In the genomic region with DNA sequence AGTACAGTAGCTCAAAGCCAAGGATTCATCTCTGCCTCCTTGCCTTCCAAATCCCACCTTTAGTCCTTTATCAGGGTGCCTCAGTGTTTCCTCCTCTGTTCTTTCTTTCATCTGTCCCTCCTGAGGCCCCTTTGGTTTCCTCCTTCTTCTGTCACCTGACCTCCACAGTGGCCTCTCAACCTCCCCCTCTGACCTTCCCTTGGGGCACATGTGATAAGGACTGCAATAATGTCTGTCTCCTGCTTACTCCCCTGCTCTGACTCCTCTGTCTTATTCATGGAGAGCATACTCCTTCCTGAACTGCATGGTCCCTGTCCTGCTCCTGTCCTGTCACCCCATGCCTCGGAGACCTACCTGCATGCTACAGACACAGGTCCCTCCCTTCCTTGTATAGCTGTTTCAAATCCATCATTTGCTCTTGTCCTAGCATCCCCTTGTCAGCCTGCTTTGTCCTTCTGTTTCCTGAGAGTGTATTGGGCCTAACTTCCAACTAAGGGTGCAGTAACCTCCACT, we compare ENCODE assay signal across 23 mouse cellular contexts.
DNase-seq lines count a peak whose midpoint lies in the region; ATAC-seq and TF ChIP-seq lines count a peak whose summit lies in the region.
"Had no signal": no experiment of that assay in that cellular context is flagged by ENCODE, and none has a peak within 500 bp of the region (broad histone marks: within the 10 kb centered on the region; RNA-seq: fewer than 3 reads in every experiment).

No protein-coding gene starts in this region.

- TF ChIP-seq CTCF in stomach, postnatal 0 days (IDR thresholded peaks at IDR 0.05; ENCODE audit: low read depth): no peak

- H3K4me1 ChIP-seq in forebrain, embryonic 16.5 days (replicated peaks; ENCODE audit: control insufficient read depth, insufficient read depth, low read length): peaks cover 12% of the 10 kb centered on the region
- 0 out of 2 replicates have a peak, but pooled peaks cover 4% of the 10 kb centered on the region for H3K4me1 ChIP-seq in forebrain, embryonic 12.5 days
- H3K4me1 ChIP-seq in kidney, embryonic 14.5 days (ENCODE audit: control insufficient read depth, insufficient read depth, low read length): no peaks in the 10 kb centered on the region
- H3K4me1 ChIP-seq in megakaryocyte, embryonic 14.5 days: no peaks in the 10 kb centered on the region
- H3K4me1 ChIP-seq in stomach, postnatal 0 days (replicated peaks; ENCODE audit: control insufficient read depth, insufficient read depth): no peaks in the 10 kb centered on the region
- H3K4me1 ChIP-seq: embryonic facial prominence, embryonic 13.5 days; liver, embryonic 15.5 days had no signal

- WGBS in forebrain, embryonic 16.5 days: 70% methylated on average over 1 of the region's 1 CpGs
- WGBS in forebrain, embryonic 12.5 days: 82% methylated on average over 1 of the region's 1 CpGs
- WGBS in kidney, embryonic 14.5 days: 72% methylated on average over 1 of the region's 1 CpGs
- WGBS in stomach, postnatal 0 days: 61% methylated on average over 1 of the region's 1 CpGs

- no peak overlapping the region for H3K27ac ChIP-seq in forebrain, embryonic 16.5 days (ENCODE audit: low read length)
- H3K27ac ChIP-seq in forebrain, embryonic 12.5 days: no peak overlapping the region
- peak overlapping the region; percentile 59; the same call in 1 of the 2 replicates for H3K27ac ChIP-seq in kidney, embryonic 14.5 days (ENCODE audit: low read depth, low read length)
- H3K27ac ChIP-seq in stomach, postnatal 0 days (replicated peaks): peak overlapping the region; percentile 58; the same call in 1 of the 2 replicates
- H3K27ac ChIP-seq: embryonic facial prominence, embryonic 13.5 days; liver, embryonic 15.5 days; neural tube, embryonic 13.5 days had no signal

- no peak overlapping the region for H3K4me3 ChIP-seq in forebrain, embryonic 16.5 days (replicated peaks; ENCODE audit: low read length)
- H3K4me3 ChIP-seq in forebrain, embryonic 12.5 days (replicated peaks): no peak overlapping the region
- H3K4me3 ChIP-seq in kidney, embryonic 14.5 days (ENCODE audit: low read length): no peak overlapping the region
- H3K4me3 ChIP-seq in megakaryocyte, embryonic 14.5 days (replicated peaks): peak overlapping the region; percentile 40
- H3K4me3 ChIP-seq in stomach, postnatal 0 days (ENCODE audit: low read depth, low read length): no peak overlapping the region
- H3K4me3 ChIP-seq: embryonic facial prominence, embryonic 13.5 days; erythroblast, embryonic 14.5 days; liver, embryonic 15.5 days; myocyte; neural tube, embryonic 13.5 days had no signal

- no peak for DNase-seq in kidney, postnatal 14 days
- no peak for DNase-seq in stomach, postnatal 0 days (ENCODE audit: low spot score)
- DNase-seq: adrenal gland, postnatal 14 days; cerebellum, adult 2 months; cerebellum, postnatal 36 days; embryo, embryonic 11 days; heart, postnatal 4 days; layer of hippocampus, adult 9-11 months; retina, postnatal 1 day; right cerebral cortex, postnatal 25 days; spleen, adult 18-20 months; thymus, postnatal 14 days had no signal

- H3K4me2 ChIP-seq in forebrain, embryonic 16.5 days (ENCODE audit: low read length): no peak overlapping the region
- H3K4me2 ChIP-seq in forebrain, embryonic 12.5 days: no peak overlapping the region
- H3K4me2 ChIP-seq in kidney, embryonic 14.5 days (replicated peaks; ENCODE audit: low read depth, low read length): no peak overlapping the region
- H3K4me2 ChIP-seq in stomach, postnatal 0 days (replicated peaks; ENCODE audit: low read depth): no peak overlapping the region
- H3K4me2 ChIP-seq: embryonic facial prominence, embryonic 13.5 days; liver, embryonic 15.5 days; neural tube, embryonic 13.5 days had no signal

- no peaks in the 10 kb centered on the region for H3K27me3 ChIP-seq in forebrain, embryonic 16.5 days (replicated peaks; ENCODE audit: control insufficient read depth, insufficient read depth, low read length)
- no peaks in the 10 kb centered on the region for H3K27me3 ChIP-seq in forebrain, embryonic 12.5 days
- no peaks in the 10 kb centered on the region for H3K27me3 ChIP-seq in kidney, embryonic 14.5 days (ENCODE audit: control insufficient read depth, insufficient read depth, low read length)
- no peaks in the 10 kb centered on the region for H3K27me3 ChIP-seq in megakaryocyte, embryonic 14.5 days (replicated peaks)
- H3K27me3 ChIP-seq in stomach, postnatal 0 days (ENCODE audit: control insufficient read depth, insufficient read depth, low read length): no peaks in the 10 kb centered on the region
- H3K27me3 ChIP-seq: embryonic facial prominence, embryonic 13.5 days; liver, embryonic 15.5 days; neural tube, embryonic 13.5 days had no signal

- H3K9ac ChIP-seq in forebrain, embryonic 16.5 days (replicated peaks; ENCODE audit: low read depth, low read length): no peak overlapping the region
- H3K9ac ChIP-seq in forebrain, embryonic 12.5 days: no peak overlapping the region
- H3K9ac ChIP-seq in kidney, embryonic 14.5 days (ENCODE audit: low read depth, low read length): no peak overlapping the region
- H3K9ac ChIP-seq in stomach, postnatal 0 days (ENCODE audit: low read length): no peak overlapping the region
- H3K9ac ChIP-seq: embryonic facial prominence, embryonic 13.5 days; liver, embryonic 15.5 days; neural tube, embryonic 13.5 days had no signal

- ATAC-seq in forebrain, embryonic 16.5 days: peak; percentile 32; the same call in 1 of the 2 replicates
- no peak for ATAC-seq in forebrain, embryonic 12.5 days (ENCODE audit: low FRiP score)
- ATAC-seq in kidney, embryonic 14.5 days (ENCODE audit: low FRiP score, low TSS enrichment): 0 out of 2 replicates have a peak, but pooled peaks have one; percentile 20
- ATAC-seq in megakaryocyte, adult 5-6 weeks (ENCODE audit: poor library complexity, severe bottlenecking): no peak
- peak; percentile 59; the same call in 1 of the 2 replicates for ATAC-seq in stomach, postnatal 0 days (ENCODE audit: low FRiP score, low TSS enrichment)
- ATAC-seq: CD4-positive, CD25-positive, alpha-beta regulatory T cell, adult 4 months had no signal

- no peaks in the 10 kb centered on the region for H3K36me3 ChIP-seq in forebrain, embryonic 16.5 days (ENCODE audit: control insufficient read depth, insufficient read depth)
- H3K36me3 ChIP-seq in forebrain, embryonic 12.5 days (replicated peaks): no peaks in the 10 kb centered on the region
- H3K36me3 ChIP-seq in kidney, embryonic 14.5 days (ENCODE audit: control insufficient read depth, insufficient read depth, low read length): no peaks in the 10 kb centered on the region
- H3K36me3 ChIP-seq in megakaryocyte, embryonic 14.5 days (replicated peaks; ENCODE audit: low read length): no peaks in the 10 kb centered on the region
- H3K36me3 ChIP-seq in stomach, postnatal 0 days (ENCODE audit: control insufficient read depth, insufficient read depth, low read length): no peaks in the 10 kb centered on the region
- H3K36me3 ChIP-seq: embryonic facial prominence, embryonic 13.5 days; liver, embryonic 15.5 days; neural tube, embryonic 13.5 days had no signal

- no peak for TF ChIP-seq EP300 in stomach, postnatal 0 days (optimal IDR thresholded peaks at IDR 0.05)

- peaks cover 4% of the 10 kb centered on the region for H3K9me3 ChIP-seq in forebrain, embryonic 16.5 days (ENCODE audit: control insufficient read depth, low read length)
- no peaks in the 10 kb centered on the region for H3K9me3 ChIP-seq in forebrain, embryonic 12.5 days
- peaks cover 5% of the 10 kb centered on the region; the same call in 1 of the 2 replicates for H3K9me3 ChIP-seq in kidney, embryonic 14.5 days (ENCODE audit: control insufficient read depth, low read length)
- peaks cover 28% of the 10 kb centered on the region for H3K9me3 ChIP-seq in megakaryocyte, embryonic 14.5 days
- H3K9me3 ChIP-seq in stomach, postnatal 0 days (ENCODE audit: control insufficient read depth, low read length): no peaks in the 10 kb centered on the region
- H3K9me3 ChIP-seq: liver, embryonic 15.5 days had no signal

Comparison
In these comparisons a context has a peak if more than half of its experiments do, and no peak if none do; other contexts are left out.
1. ATAC-seq: peak in forebrain, embryonic 16.5 days (single experiment), kidney, embryonic 14.5 days (single experiment) and stomach, postnatal 0 days (single experiment); none in forebrain, embryonic 12.5 days (single experiment) and megakaryocyte, adult 5-6 weeks (single experiment).
2. H3K27ac ChIP-seq: peak in kidney, embryonic 14.5 days (single experiment) and stomach, postnatal 0 days (single experiment); none in forebrain, embryonic 16.5 days (single experiment) and forebrain, embryonic 12.5 days (single experiment).